Mouse (Mus musculus): ENCODE measurements around the gene Samd5. TPM values are rescaled to one million over a fixed set of nuclear protein-coding genes. Genes with fewer than 3 reads are reported as not detected.

Samd5 gene
- polyA plus RNA-seq (2014; fragmentation: Nextera tagmentation; extraction: Ambion mirVana), result 4.6 and 4.7 TPM in 2 replicates

DNA sequence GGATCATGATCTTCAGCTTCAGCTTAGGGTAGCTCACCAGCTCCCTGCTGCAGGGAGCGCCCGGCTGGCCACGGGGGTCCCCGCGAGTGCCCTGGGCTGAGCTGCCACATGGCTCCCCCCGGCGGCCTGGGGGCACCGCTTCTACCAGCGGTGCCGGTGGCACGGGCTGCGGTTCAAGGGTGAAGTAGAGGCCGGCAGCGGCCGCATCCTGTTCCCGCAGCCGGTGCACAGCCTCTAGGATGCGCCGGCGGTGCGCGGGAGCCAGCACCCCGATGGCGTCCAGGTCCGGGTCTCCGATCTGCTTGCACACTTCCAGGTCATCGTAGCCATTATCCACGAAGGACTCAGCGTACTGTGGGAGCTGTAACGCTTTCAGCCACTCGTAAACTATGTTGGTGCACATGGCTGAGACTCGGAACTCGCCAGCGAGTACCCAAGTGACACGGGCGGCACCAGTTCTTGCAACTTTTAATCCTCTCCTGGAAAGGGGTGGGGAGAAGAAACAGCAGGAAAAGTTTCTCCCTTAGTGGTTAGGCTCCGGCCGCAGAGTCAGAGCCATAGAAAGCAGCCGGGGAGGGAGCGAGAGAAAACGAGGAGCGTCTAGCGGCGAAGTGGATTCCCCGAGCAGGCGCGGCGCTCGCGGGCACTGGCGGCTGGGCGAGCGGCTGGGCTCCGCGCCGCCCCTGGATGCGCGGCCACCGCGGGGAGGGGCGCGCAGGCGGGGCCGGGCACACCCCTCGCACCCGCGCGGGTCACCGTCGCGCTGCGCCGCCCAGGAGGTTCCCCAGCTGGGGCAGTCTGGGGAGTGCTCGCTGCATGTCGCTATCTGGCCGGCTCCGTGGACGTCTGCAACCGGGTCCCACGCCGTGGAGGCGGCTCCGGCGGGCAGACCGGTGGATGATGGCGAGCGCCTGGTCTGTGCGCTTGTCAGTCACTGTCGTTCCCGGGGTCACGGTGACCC is at the start of gene Samd5:
Gene Samd5, minus strand, starts transcription at position 648 of the 961 bp plus-strand sequence.
- no peak within 1 kb of the TSS for H3K27ac ChIP-seq (ENCODE audit: low read depth, low read length)
- no peaks in the 10 kb centered on the region for H3K27me3 ChIP-seq (ENCODE audit: control insufficient read depth, insufficient read depth, low read length)
- H3K4me1 ChIP-seq (ENCODE audit: control insufficient read depth, insufficient read depth, low read length), result peaks cover 7% of the 10 kb centered on the region
- under 1% methylated on average over 87 of the region's 91 CpGs for WGBS
- H3K9me3 ChIP-seq (ENCODE audit: control insufficient read depth, low read length), result no peaks in the 10 kb centered on the region
- DNase-seq (ENCODE audit: low spot score) (peak; percentile 75), ATAC-seq (ENCODE audit: insufficient read depth, low FRiP score, low TSS enrichment) (peak; percentile 75)
- H3K4me2 ChIP-seq (ENCODE audit: low read depth), result peak within 1 kb of the TSS; percentile 71
- no peaks in the 10 kb centered on the region for H3K36me3 ChIP-seq (ENCODE audit: control insufficient read depth, insufficient read depth, low read length)
- H3K4me3 ChIP-seq (ENCODE audit: low read depth, low read length), result peak within 1 kb of the TSS; percentile 61
- H3K9ac ChIP-seq (ENCODE audit: low read length), result peak within 1 kb of the TSS; percentile 51

DNA sequence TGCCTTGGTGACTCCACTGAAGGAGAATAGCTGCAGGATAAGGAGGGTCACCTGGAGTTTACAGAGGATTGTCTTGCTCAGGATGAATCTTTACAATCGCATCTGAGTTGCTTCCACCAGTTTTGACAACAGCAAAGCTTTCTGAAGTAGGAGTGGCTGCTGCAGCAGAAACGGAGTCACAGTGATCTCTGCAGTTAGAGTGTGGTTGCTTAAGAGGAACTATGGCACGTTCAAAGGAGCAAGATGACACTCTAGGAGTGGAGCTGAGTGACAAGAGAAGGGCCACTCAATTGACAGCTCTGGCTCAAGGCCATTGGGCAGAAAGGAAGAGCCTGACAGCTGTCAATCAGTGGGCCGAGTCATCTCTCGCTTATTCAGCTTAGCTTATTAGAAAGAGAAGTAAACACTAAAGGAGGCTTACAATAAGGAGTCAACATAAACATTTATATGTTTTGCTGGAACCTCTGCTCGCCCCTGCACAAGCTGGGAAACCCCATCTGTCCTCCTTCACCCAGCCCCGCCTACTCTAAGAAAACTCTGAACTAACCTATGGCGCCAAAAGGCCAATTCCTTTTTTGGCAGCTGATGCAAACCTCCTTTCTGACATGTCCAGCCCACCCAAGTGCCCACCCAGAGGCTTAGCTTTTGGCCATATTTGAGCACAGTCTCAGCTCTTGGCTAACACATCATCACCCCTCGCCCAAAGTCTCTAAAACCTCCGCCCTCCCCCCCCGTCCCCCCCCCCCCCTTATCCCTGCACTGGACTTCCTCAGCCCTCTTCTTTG is 47.7 kb upstream of the Samd5 start:
- H3K4me3 ChIP-seq (ENCODE audit: low read depth, low read length), result no peak overlapping the region
- 86% methylated on average over 11 of the region's 11 CpGs for WGBS
- no peaks in the 10 kb centered on the region for H3K4me1 ChIP-seq (ENCODE audit: control insufficient read depth, insufficient read depth, low read length)
- H3K27ac ChIP-seq (ENCODE audit: low read depth, low read length), result no peak overlapping the region
- no peaks in the 10 kb centered on the region for H3K36me3 ChIP-seq (ENCODE audit: control insufficient read depth, insufficient read depth, low read length)
- H3K27me3 ChIP-seq (ENCODE audit: control insufficient read depth, insufficient read depth, low read length), result no peaks in the 10 kb centered on the region
- H3K9me3 ChIP-seq (ENCODE audit: control insufficient read depth, low read length), result no peaks in the 10 kb centered on the region
- H3K9ac ChIP-seq (ENCODE audit: low read length), result no peak overlapping the region
- DNase-seq (ENCODE audit: low spot score), result no peak
- H3K4me2 ChIP-seq (ENCODE audit: low read depth), result no peak overlapping the region
- ATAC-seq (ENCODE audit: insufficient read depth, low FRiP score, low TSS enrichment), result no peak

DNA sequence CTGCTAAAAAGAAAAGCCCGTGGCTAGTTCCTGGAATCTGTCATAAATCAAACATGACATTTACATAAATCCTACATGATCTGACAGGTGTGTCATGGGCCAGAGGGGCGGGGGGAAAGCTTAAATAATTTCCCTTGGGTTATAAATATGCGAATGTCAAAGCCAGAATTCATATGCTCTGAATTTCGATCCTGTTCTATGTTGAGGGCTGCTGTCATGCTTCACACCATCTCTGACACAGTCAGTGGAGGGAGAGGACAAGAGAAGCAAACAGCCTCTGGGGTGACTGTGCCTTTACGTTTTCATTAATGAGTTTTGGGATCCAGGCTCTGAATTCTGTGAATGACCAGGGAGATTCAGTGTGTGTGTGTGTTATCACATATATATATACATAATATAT is 45.0 kb upstream of the Samd5 start:
- Histone ChIP-seq H3K27ac (ENCODE audit: low read depth, low read length) (no peak overlapping the region), H3K4me1 (ENCODE audit: control insufficient read depth, insufficient read depth, low read length) (no peaks in the 10 kb centered on the region), H3K4me3 (ENCODE audit: low read depth, low read length) (no peak overlapping the region), H3K9ac (ENCODE audit: low read length) (no peak overlapping the region), H3K9me3 (ENCODE audit: control insufficient read depth, low read length) (no peaks in the 10 kb centered on the region), H3K36me3 (ENCODE audit: control insufficient read depth, insufficient read depth, low read length) (no peaks in the 10 kb centered on the region), H3K27me3 (ENCODE audit: control insufficient read depth, insufficient read depth, low read length) (no peaks in the 10 kb centered on the region), H3K4me2 (ENCODE audit: low read depth) (no peak overlapping the region)
- ATAC-seq (ENCODE audit: insufficient read depth, low FRiP score, low TSS enrichment) (no peak), DNase-seq (ENCODE audit: low spot score) (no peak)
- 74% methylated on average over 5 of the region's 5 CpGs for WGBS

DNA sequence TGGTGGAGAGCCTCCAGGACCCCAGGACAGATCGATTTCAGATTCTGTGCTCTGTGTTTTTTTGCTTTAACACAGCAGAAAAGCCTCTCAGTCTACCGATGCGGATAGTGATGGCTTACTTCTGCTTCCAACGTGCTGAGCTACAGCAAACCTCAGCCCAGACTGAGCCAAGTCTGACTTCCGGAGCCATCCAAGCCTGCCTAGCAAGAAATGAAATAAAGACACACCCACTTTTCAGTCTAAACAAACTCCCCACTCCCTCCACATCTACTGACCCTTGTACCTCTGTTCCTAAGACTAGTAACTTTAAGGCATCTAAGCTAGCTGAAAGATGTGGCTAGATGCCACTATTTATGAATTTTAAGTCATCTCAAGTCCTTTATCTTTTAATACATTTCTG is 43.1 kb upstream of the Samd5 start:
- DNase-seq (ENCODE audit: low spot score) (no peak), ATAC-seq (ENCODE audit: insufficient read depth, low FRiP score, low TSS enrichment) (no peak)
- no peaks in the 10 kb centered on the region for H3K9me3 ChIP-seq (ENCODE audit: control insufficient read depth, low read length)
- no peak overlapping the region for H3K27ac ChIP-seq (ENCODE audit: low read depth, low read length)
- no peak overlapping the region for H3K9ac ChIP-seq (ENCODE audit: low read length)
- no peaks in the 10 kb centered on the region for H3K27me3 ChIP-seq (ENCODE audit: control insufficient read depth, insufficient read depth, low read length)
- H3K4me2 ChIP-seq (ENCODE audit: low read depth), result no peak overlapping the region
- H3K4me1 ChIP-seq (ENCODE audit: control insufficient read depth, insufficient read depth, low read length), result no peaks in the 10 kb centered on the region
- WGBS, result 88% methylated on average over 5 of the region's 5 CpGs
- H3K4me3 ChIP-seq (ENCODE audit: low read depth, low read length), result no peak overlapping the region
- H3K36me3 ChIP-seq (ENCODE audit: control insufficient read depth, insufficient read depth, low read length), result no peaks in the 10 kb centered on the region

DNA sequence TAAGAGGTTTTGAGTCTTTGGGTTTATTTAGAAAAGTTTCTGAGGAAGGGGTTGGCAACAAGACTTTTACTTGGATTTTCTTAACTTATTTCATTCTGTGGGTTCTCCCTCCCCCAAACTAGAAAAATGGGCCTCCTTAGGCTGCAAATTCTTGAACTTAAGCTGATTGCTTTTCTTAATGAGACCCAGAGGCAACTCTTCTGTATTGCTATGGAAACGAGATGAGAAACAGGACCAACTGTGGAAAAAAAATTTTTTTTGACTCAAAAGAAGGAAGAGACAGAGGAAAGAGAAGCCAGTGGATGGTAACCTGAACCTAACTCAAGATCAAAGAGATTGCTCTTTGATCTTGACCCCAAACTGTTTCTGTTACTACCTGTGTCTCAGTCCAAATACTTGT is 29.9 kb upstream of the Samd5 start:
- Histone ChIP-seq H3K4me2 (ENCODE audit: low read depth) (no peak overlapping the region), H3K4me3 (ENCODE audit: low read depth, low read length) (no peak overlapping the region), H3K27ac (ENCODE audit: low read depth, low read length) (no peak overlapping the region), H3K9me3 (ENCODE audit: control insufficient read depth, low read length) (no peaks in the 10 kb centered on the region), H3K27me3 (ENCODE audit: control insufficient read depth, insufficient read depth, low read length) (no peaks in the 10 kb centered on the region), H3K36me3 (ENCODE audit: control insufficient read depth, insufficient read depth, low read length) (no peaks in the 10 kb centered on the region), H3K4me1 (ENCODE audit: control insufficient read depth, insufficient read depth, low read length) (no peaks in the 10 kb centered on the region), H3K9ac (ENCODE audit: low read length) (no peak overlapping the region)
- DNase-seq (ENCODE audit: low spot score), result no peak
- 61% methylated on average over 1 of the region's 1 CpGs for WGBS
- ATAC-seq (ENCODE audit: insufficient read depth, low FRiP score, low TSS enrichment), result no peak

DNA sequence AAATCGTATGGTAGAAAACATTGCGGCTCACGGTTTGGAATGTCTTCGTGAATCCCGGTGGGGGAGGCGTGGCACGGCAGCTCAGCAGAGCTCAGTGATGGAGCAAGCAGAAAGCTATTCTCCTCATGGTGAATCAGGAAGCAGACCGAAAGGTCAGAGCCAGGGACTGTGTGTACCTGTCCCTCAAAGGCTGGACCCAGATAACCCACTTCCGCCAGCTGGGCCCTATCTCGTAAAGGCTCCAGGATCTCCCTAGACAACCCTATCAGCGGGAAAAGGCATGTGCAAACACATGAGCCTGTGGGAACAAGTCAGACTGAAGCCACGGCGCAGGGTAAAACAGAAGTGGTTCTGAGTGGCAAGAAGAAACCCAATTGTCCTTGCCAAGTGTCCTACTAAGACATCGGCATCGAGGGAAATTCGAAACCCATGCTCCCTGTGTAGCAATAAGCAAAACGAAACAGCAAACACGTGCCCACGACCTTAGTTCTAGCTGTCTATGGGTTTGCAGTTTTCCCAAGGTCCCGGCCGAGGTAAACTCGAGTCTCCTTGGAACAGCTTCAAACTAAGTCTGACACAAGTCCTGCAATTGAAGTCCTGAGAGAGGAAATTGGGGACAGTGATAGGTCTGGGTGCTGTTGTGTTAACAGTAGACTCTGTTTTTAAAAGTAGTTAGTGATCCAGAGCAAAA is 24.2 kb upstream of the Samd5 start:
- no peaks in the 10 kb centered on the region for H3K27me3 ChIP-seq (ENCODE audit: control insufficient read depth, insufficient read depth, low read length)
- no peak overlapping the region for H3K4me3 ChIP-seq (ENCODE audit: low read depth, low read length)
- DNase-seq (ENCODE audit: low spot score) (no peak), ATAC-seq (ENCODE audit: insufficient read depth, low FRiP score, low TSS enrichment) (no peak)
- no peak overlapping the region for H3K9ac ChIP-seq (ENCODE audit: low read length)
- no peaks in the 10 kb centered on the region for H3K36me3 ChIP-seq (ENCODE audit: control insufficient read depth, insufficient read depth, low read length)
- WGBS, result 90% methylated on average over 22 of the region's 22 CpGs
- H3K9me3 ChIP-seq (ENCODE audit: control insufficient read depth, low read length), result no peaks in the 10 kb centered on the region
- H3K4me1 ChIP-seq (ENCODE audit: control insufficient read depth, insufficient read depth, low read length), result peaks cover 3% of the 10 kb centered on the region; the same call in 1 of the 2 replicates
- no peak overlapping the region for H3K4me2 ChIP-seq (ENCODE audit: low read depth)
- no peak overlapping the region for H3K27ac ChIP-seq (ENCODE audit: low read depth, low read length)

DNA sequence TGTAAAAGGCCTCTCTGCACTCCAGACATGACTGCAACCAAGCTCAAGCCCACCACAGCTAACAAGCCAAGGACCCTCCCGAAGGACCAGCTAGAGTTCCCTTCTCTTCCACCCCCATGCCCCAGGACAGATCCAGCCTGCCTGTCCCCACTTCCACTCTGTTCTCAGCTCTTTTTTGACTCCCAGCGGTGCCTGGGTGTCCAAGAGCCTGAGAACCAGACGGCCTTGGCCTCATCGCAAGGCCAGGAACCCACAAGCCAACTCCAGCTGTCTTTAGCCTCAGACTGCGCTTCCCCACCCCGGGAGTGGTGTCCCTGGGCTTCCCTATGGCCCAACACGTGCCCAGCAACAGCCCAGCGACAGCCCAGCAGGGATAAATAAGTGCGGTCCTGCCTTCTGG is 23.1 kb upstream of the Samd5 start:
- Histone ChIP-seq H3K4me1 (ENCODE audit: control insufficient read depth, insufficient read depth, low read length) (peaks cover 3% of the 10 kb centered on the region; the same call in 1 of the 2 replicates), H3K36me3 (ENCODE audit: control insufficient read depth, insufficient read depth, low read length) (no peaks in the 10 kb centered on the region), H3K27ac (ENCODE audit: low read depth, low read length) (no peak overlapping the region), H3K4me2 (ENCODE audit: low read depth) (no peak overlapping the region), H3K4me3 (ENCODE audit: low read depth, low read length) (no peak overlapping the region), H3K9ac (ENCODE audit: low read length) (no peak overlapping the region), H3K27me3 (ENCODE audit: control insufficient read depth, insufficient read depth, low read length) (no peaks in the 10 kb centered on the region), H3K9me3 (ENCODE audit: control insufficient read depth, low read length) (no peaks in the 10 kb centered on the region)
- ATAC-seq (ENCODE audit: insufficient read depth, low FRiP score, low TSS enrichment) (no peak), DNase-seq (ENCODE audit: low spot score) (no peak)
- 75% methylated on average over 9 of the region's 9 CpGs for WGBS

DNA sequence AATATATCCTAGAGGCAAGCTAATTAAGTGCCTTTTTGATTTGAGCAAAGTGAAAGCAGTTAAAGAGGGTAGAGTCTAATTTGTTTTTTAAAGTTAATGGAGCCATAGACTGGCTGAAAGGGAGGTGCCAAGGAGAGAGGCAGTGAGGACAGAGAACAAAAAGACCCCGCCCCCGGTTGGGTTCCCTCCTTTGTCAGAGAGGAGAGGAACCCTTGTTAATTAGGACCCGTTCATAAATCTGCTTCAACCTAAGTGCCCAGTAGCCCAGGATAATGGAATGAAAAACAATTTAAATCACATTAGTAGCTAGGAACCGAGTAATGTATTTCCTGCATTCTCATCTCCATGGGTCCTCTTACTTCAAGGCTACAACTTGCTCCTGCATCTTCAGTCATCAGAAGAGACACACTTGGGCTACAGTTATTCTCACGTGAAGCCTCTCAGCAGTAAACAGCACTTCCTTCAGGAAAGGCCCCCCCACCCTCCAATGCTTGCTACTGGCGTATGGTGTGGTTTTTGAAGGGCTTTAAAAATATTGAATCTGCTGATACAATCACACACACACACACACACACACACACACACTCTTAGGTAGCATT is 21.6 kb upstream of the Samd5 start:
- ATAC-seq (ENCODE audit: insufficient read depth, low FRiP score, low TSS enrichment) (peak; percentile 85; the same call in 1 of the 2 replicates), DNase-seq (ENCODE audit: low spot score) (peak; percentile 44)

More for the DNA sequence above, 21.6 kb upstream of the Samd5 start:
- Histone ChIP-seq H3K9me3 (ENCODE audit: control insufficient read depth, low read length) (no peaks in the 10 kb centered on the region), H3K36me3 (ENCODE audit: control insufficient read depth, insufficient read depth, low read length) (no peaks in the 10 kb centered on the region), H3K4me1 (ENCODE audit: control insufficient read depth, insufficient read depth, low read length) (peaks cover 3% of the 10 kb centered on the region; the same call in 1 of the 2 replicates), H3K27me3 (ENCODE audit: control insufficient read depth, insufficient read depth, low read length) (no peaks in the 10 kb centered on the region), H3K27ac (ENCODE audit: low read depth, low read length) (no peak overlapping the region), H3K9ac (ENCODE audit: low read length) (no peak overlapping the region), H3K4me3 (ENCODE audit: low read depth, low read length) (no peak overlapping the region), H3K4me2 (ENCODE audit: low read depth) (no peak overlapping the region)
- 18% methylated on average over 6 of the region's 6 CpGs for WGBS

Measured in neural tube, embryonic 11.5 days (tissue).